Mouse (Mus musculus) forebrain, embryonic 13.5 days (tissue): ENCODE measurements around the gene Traf3. TPM values are rescaled to one million over a fixed set of nuclear protein-coding genes. Genes with fewer than 3 reads are reported as not detected.

ENCODE experiments used
- ATAC-seq: fragments of 200-750 bp; cut with Nextera tagmentation; 2 replicates; pipeline ENCODE4 v1.8.0; 2017
- H3K27ac ChIP-seq: fragments of 300-500 bp; sonication (generic); 2 replicates; pipeline ENCODE4 v1.5.1; 2015; ENCODE audit warnings: inconsistent platforms, mild to moderate bottlenecking, moderate library complexity
- H3K27me3 ChIP-seq: fragments of 300-500 bp; sonication (generic); 2 replicates; pipeline ENCODE4 v1.6.1; 2015; ENCODE audit warnings: mild to moderate bottlenecking, inconsistent platforms
- H3K36me3 ChIP-seq: fragments of 300-500 bp; sonication (generic); 2 replicates; pipeline ENCODE4 v1.6.1; 2015; ENCODE audit warnings: mild to moderate bottlenecking, inconsistent platforms; ENCODE audit not compliant: poor library complexity, severe bottlenecking
- H3K4me1 ChIP-seq: fragments of 300-500 bp; sonication (generic); 2 replicates; pipeline ENCODE4 v1.6.1; 2015; ENCODE audit warnings: inconsistent platforms
- H3K4me2 ChIP-seq: fragments of 300-500 bp; sonication (generic); 2 replicates; pipeline ENCODE4 v1.6.1; 2015; ENCODE audit warnings: inconsistent platforms, mild to moderate bottlenecking, moderate library complexity
- H3K4me3 ChIP-seq: fragments of 300-500 bp; sonication (generic); 2 replicates; pipeline ENCODE4 v1.5.1; 2015; ENCODE audit warnings: mild to moderate bottlenecking, inconsistent platforms
- H3K9ac ChIP-seq: fragments of 300-500 bp; sonication (generic); 2 replicates; pipeline ENCODE4 v1.6.1; 2015; ENCODE audit warnings: mild to moderate bottlenecking, inconsistent platforms
- H3K9me3 ChIP-seq: fragments of 300-500 bp; sonication (generic); replicated peaks from 2 replicates; pipeline ENCODE4 v1.6.1; 2016; ENCODE audit warnings: inconsistent platforms
- WGBS: fragments of 180-500 bp; shearing (Covaris S2); methylation state at CpG from one replicate; pipeline ENCODE4 v1.1.7; 2015; 5-methylcytosine and 5-hydroxymethylcytosine counted together
- polyA plus RNA-seq: library from polyadenylated mRNA; unstranded; fragments of >200 nt; fragmentation: Nextera tagmentation; extraction: Ambion mirVana; gene quantifications from 2 replicates; pipeline ENCODE4 v1.2.1, GENCODE M21; 2015

Traf3 gene
- polyA plus RNA-seq, 1 experiment from 2014 or later, result 12.8 TPM

GRCm38 (mm10) chr12:111218867-111219266 is 52.7 kb downstream of the Traf3 start:
- Histone ChIP-seq H3K36me3 (peaks cover 36% of the 10 kb centered on the region), H3K27me3 (no peaks in the 10 kb centered on the region), H3K9me3 (peaks cover 20% of the 10 kb centered on the region), H3K4me3 (no peak overlapping the region), H3K4me2 (no peak overlapping the region), H3K27ac (no peak overlapping the region), H3K4me1 (no peaks in the 10 kb centered on the region), H3K9ac (no peak overlapping the region)
- no peak for ATAC-seq
- WGBS, result 95% methylated on average over 6 of the region's 6 CpGs

GRCm38 (mm10) chr12:111225197-111225780 is 59.1 kb downstream of the Traf3 start:
- WGBS, result 85% methylated on average over 10 of the region's 10 CpGs
- Histone ChIP-seq H3K9ac (no peak overlapping the region), H3K36me3 (peaks cover 37% of the 10 kb centered on the region), H3K9me3 (peaks cover 16% of the 10 kb centered on the region), H3K4me3 (no peak overlapping the region), H3K4me1 (no peaks in the 10 kb centered on the region), H3K27me3 (no peaks in the 10 kb centered on the region), H3K4me2 (no peak overlapping the region), H3K27ac (peak overlapping the region; percentile 42; the same call in 1 of the 2 replicates)
- ATAC-seq, result no peak

GRCm38 (mm10) chr12:111227410-111227809 is 61.2 kb downstream of the Traf3 start:
- WGBS, result 83% methylated on average over 4 of the region's 4 CpGs
- ATAC-seq, result no peak

GRCm38 (mm10) chr12:111228488-111228887 is 62.3 kb downstream of the Traf3 start:
- H3K9me3 ChIP-seq, result no peaks in the 10 kb centered on the region
- no peak overlapping the region for H3K4me2 ChIP-seq
- H3K4me3 ChIP-seq, result no peak overlapping the region
- H3K36me3 ChIP-seq, result 0 out of 2 replicates have a peak, but pooled peaks cover 8% of the 10 kb centered on the region
- no peaks in the 10 kb centered on the region for H3K27me3 ChIP-seq
- ATAC-seq, result no peak
- H3K9ac ChIP-seq, result no peak overlapping the region
- H3K4me1 ChIP-seq, result no peaks in the 10 kb centered on the region
- over 99% methylated on average over 5 of the region's 5 CpGs for WGBS
- H3K27ac ChIP-seq, result no peak overlapping the region

More at GRCm38 (mm10) chr12:111227410-111227809, 61.2 kb downstream of the Traf3 start:
- no peak overlapping the region for H3K4me2 ChIP-seq
- H3K27me3 ChIP-seq, result no peaks in the 10 kb centered on the region
- H3K9me3 ChIP-seq, result peaks cover 2% of the 10 kb centered on the region; the same call in 1 of the 2 replicates
- H3K9ac ChIP-seq, result no peak overlapping the region
- H3K36me3 ChIP-seq, result peaks cover 16% of the 10 kb centered on the region
- H3K27ac ChIP-seq, result no peak overlapping the region
- H3K4me1 ChIP-seq, result no peaks in the 10 kb centered on the region
- H3K4me3 ChIP-seq, result no peak overlapping the region

- ATAC-seq, result no peak
- Histone ChIP-seq H3K36me3 (peaks cover 19% of the 10 kb centered on the region; the same call in 1 of the 2 replicates), H3K9me3 (no peaks in the 10 kb centered on the region), H3K4me2 (no peak overlapping the region), H3K9ac (no peak overlapping the region), H3K27ac (no peak overlapping the region; the same call in 1 of the 2 replicates), H3K4me3 (no peak overlapping the region), H3K27me3 (no peaks in the 10 kb centered on the region), H3K4me1 (no peaks in the 10 kb centered on the region)
- 95% methylated on average over 2 of the region's 2 CpGs for WGBS
Observed at GRCm38 (mm10) chr12:111230793-111231192, 64.6 kb downstream of the Traf3 start.

GRCm38 (mm10) chr12:111233798-111234197 is 67.6 kb downstream of the Traf3 start:
- no peak overlapping the region for H3K4me2 ChIP-seq
- H3K36me3 ChIP-seq, result peaks cover 31% of the 10 kb centered on the region
- ATAC-seq, result no peak
- no peak overlapping the region for H3K27ac ChIP-seq
- H3K4me1 ChIP-seq, result peaks cover 8% of the 10 kb centered on the region
- no peaks in the 10 kb centered on the region for H3K27me3 ChIP-seq
- no peaks in the 10 kb centered on the region for H3K9me3 ChIP-seq
- H3K9ac ChIP-seq, result no peak overlapping the region
- no peak overlapping the region for H3K4me3 ChIP-seq
- WGBS, result 93% methylated on average over 4 of the region's 4 CpGs

- H3K4me1 ChIP-seq, result peaks cover 9% of the 10 kb centered on the region
- WGBS, result 91% methylated on average over 9 of the region's 9 CpGs
- ATAC-seq, result no peak
Observed at GRCm38 (mm10) chr12:111234383-111234782, 68.2 kb downstream of the Traf3 start.

GRCm38 (mm10) chr12:111235631-111236030 is 69.5 kb downstream of the Traf3 start:
- 94% methylated on average over 6 of the region's 6 CpGs for WGBS
- no peak overlapping the region for H3K4me3 ChIP-seq
- ATAC-seq, result no peak
- H3K36me3 ChIP-seq, result peaks cover 45% of the 10 kb centered on the region
- no peak overlapping the region for H3K27ac ChIP-seq
- H3K4me2 ChIP-seq, result no peak overlapping the region
- no peak overlapping the region for H3K9ac ChIP-seq
- no peaks in the 10 kb centered on the region for H3K9me3 ChIP-seq
- peaks cover 9% of the 10 kb centered on the region for H3K4me1 ChIP-seq
- H3K27me3 ChIP-seq, result no peaks in the 10 kb centered on the region

More at GRCm38 (mm10) chr12:111234383-111234782, 68.2 kb downstream of the Traf3 start:
- Histone ChIP-seq H3K9me3 (no peaks in the 10 kb centered on the region), H3K36me3 (peaks cover 37% of the 10 kb centered on the region), H3K27me3 (no peaks in the 10 kb centered on the region), H3K4me2 (no peak overlapping the region), H3K4me3 (no peak overlapping the region), H3K9ac (no peak overlapping the region), H3K27ac (no peak overlapping the region)

- Histone ChIP-seq H3K36me3 (peaks cover 60% of the 10 kb centered on the region), H3K4me1 (peaks cover 9% of the 10 kb centered on the region), H3K27ac (no peak overlapping the region), H3K4me3 (no peak overlapping the region), H3K9ac (no peak overlapping the region), H3K4me2 (no peak overlapping the region), H3K27me3 (no peaks in the 10 kb centered on the region), H3K9me3 (no peaks in the 10 kb centered on the region)
- WGBS, result 95% methylated on average over 16 of the region's 16 CpGs
- ATAC-seq, result no peak
Observed at GRCm38 (mm10) chr12:111237611-111238188, 71.5 kb downstream of the Traf3 start.

GRCm38 (mm10) chr12:111238345-111238744 is 72.2 kb downstream of the Traf3 start:
- Histone ChIP-seq H3K27ac (peak overlapping the region; percentile 31; the same call in 1 of the 2 replicates), H3K27me3 (no peaks in the 10 kb centered on the region), H3K36me3 (peaks cover 67% of the 10 kb centered on the region), H3K4me2 (no peak overlapping the region), H3K4me1 (peaks cover 9% of the 10 kb centered on the region), H3K9me3 (no peaks in the 10 kb centered on the region), H3K9ac (no peak overlapping the region), H3K4me3 (no peak overlapping the region)
- ATAC-seq, result no peak
- WGBS, result 93% methylated on average over 5 of the region's 5 CpGs

- no peak for ATAC-seq
- Histone ChIP-seq H3K4me2 (no peak overlapping the region), H3K9me3 (no peaks in the 10 kb centered on the region), H3K36me3 (peaks cover 70% of the 10 kb centered on the region), H3K27ac (no peak overlapping the region), H3K4me1 (peaks cover 9% of the 10 kb centered on the region), H3K4me3 (no peak overlapping the region), H3K27me3 (no peaks in the 10 kb centered on the region), H3K9ac (no peak overlapping the region)
- 55% methylated on average over 4 of the region's 4 CpGs for WGBS
Observed at GRCm38 (mm10) chr12:111238778-111239177, 72.6 kb downstream of the Traf3 start.

GRCm38 (mm10) chr12:111239930-111240329 is 73.8 kb downstream of the Traf3 start:
- H3K27ac ChIP-seq, result no peak overlapping the region
- H3K9me3 ChIP-seq, result no peaks in the 10 kb centered on the region

More at GRCm38 (mm10) chr12:111239930-111240329, 73.8 kb downstream of the Traf3 start:
- ATAC-seq, result no peak
- WGBS, result 92% methylated on average over 10 of the region's 10 CpGs
- Histone ChIP-seq H3K4me2 (no peak overlapping the region), H3K36me3 (peaks cover 75% of the 10 kb centered on the region), H3K27me3 (no peaks in the 10 kb centered on the region), H3K4me3 (no peak overlapping the region), H3K9ac (no peak overlapping the region), H3K4me1 (peaks cover 9% of the 10 kb centered on the region)
